In genomic region chr17:24151382-24151781, GRCm38 (mm10) we compare ENCODE assay signal across 8 mouse cellular contexts. TPM values are rescaled to one million over a fixed set of nuclear protein-coding genes. Genes with fewer than 3 reads are reported as not detected.
A peak's percentile ranks its signal among the peaks of the same experiment; 100 is the strongest.
DNase-seq lines count a peak whose midpoint lies in the region; ATAC-seq and TF ChIP-seq lines count a peak whose summit lies in the region.

No protein-coding gene starts in this region.

- no peaks in the 10 kb centered on the region for H3K27me3 ChIP-seq in erythroblast, embryonic 14.5 days (ENCODE audit: control insufficient read depth)
- no peaks in the 10 kb centered on the region for H3K27me3 ChIP-seq in CH12.LX (replicated peaks)
- H3K27me3 ChIP-seq in forebrain, postnatal 0 days (ENCODE audit: insufficient read depth, low read length), result no peaks in the 10 kb centered on the region
- no peaks in the 10 kb centered on the region for H3K27me3 ChIP-seq in liver, embryonic 14.5 days (ENCODE audit: control insufficient read depth, insufficient read depth, low read length)

- H3K27ac ChIP-seq in CH12.LX (ENCODE audit: insufficient read depth, low read depth), result no peak overlapping the region
- no peak overlapping the region for H3K27ac ChIP-seq in forebrain, postnatal 0 days (ENCODE audit: low read depth, low read length)
- no peak overlapping the region; the same call in 1 of the 2 replicates for H3K27ac ChIP-seq in liver, embryonic 14.5 days

- no peak for TF ChIP-seq POLR2A in CH12.LX (IDR thresholded peaks at IDR 0.05; ENCODE audit: low read depth, low read length)

- in situ Hi-C loops in CH12.LX (cut with MboI; ENCODE audit: low pct_ligation_motif_present, low pct_unique_long_range_greater_than_20kb, low sequenced_read_pairs), result no loop called here

- TF ChIP-seq RAD21 in CH12.LX (IDR thresholded peaks at IDR 0.05; ENCODE audit: low read depth, low read length), result no peak

- H3K36me3 ChIP-seq in erythroblast, embryonic 14.5 days (ENCODE audit: control insufficient read depth), result peaks cover 15% of the 10 kb centered on the region
- no peaks in the 10 kb centered on the region for H3K36me3 ChIP-seq in CH12.LX (replicated peaks in 1 of 2; ENCODE audit: control insufficient read depth in 1 of 2, insufficient read depth in 1 of 2, low read length in 1 of 2)
- no peaks in the 10 kb centered on the region for H3K36me3 ChIP-seq in forebrain, postnatal 0 days (ENCODE audit: insufficient read depth)
- H3K36me3 ChIP-seq in liver, embryonic 14.5 days (replicated peaks; ENCODE audit: control insufficient read depth, insufficient read depth, low read depth), result no peaks in the 10 kb centered on the region

- H3K4me2 ChIP-seq in CH12.LX (ENCODE audit: insufficient read depth, low read depth, poor library complexity, severe bottlenecking), result peak overlapping the region; percentile 26
- H3K4me2 ChIP-seq in forebrain, postnatal 0 days (ENCODE audit: low read depth), result peak overlapping the region; percentile 73
- H3K4me2 ChIP-seq in liver, embryonic 14.5 days (ENCODE audit: low read depth), result peak overlapping the region; percentile 84

- no peaks in the 10 kb centered on the region for H3K9me3 ChIP-seq in erythroblast, embryonic 14.5 days (ENCODE audit: control insufficient read depth, low read length)
- H3K9me3 ChIP-seq in CH12.LX (replicated peaks; ENCODE audit: low read length), result no peaks in the 10 kb centered on the region
- no peaks in the 10 kb centered on the region for H3K9me3 ChIP-seq in forebrain, postnatal 0 days (ENCODE audit: low read length)
- no peaks in the 10 kb centered on the region for H3K9me3 ChIP-seq in liver, embryonic 14.5 days (ENCODE audit: control insufficient read depth, low read length)

- dilution Hi-C loops in CH12.LX (cut with MboI; ENCODE audit: extremely low pct_ligation_motif_present, extremely low pct_unique_long_range_greater_than_20kb, low sequenced_read_pairs), result no loop called here

- intact Hi-C loops in left cerebral cortex, postnatal 4 days (cut with DNase I), result no loop called here

- WGBS in forebrain, postnatal 0 days, result 19% methylated on average over 7 of the region's 7 CpGs
- 20% methylated on average over 7 of the region's 7 CpGs for WGBS in liver, embryonic 14.5 days (ENCODE audit: insufficient replicate concordance)

- ATAC-seq in erythroblast, adult 5-6 weeks (replicated peaks; ENCODE audit: low FRiP score, poor library complexity, severe bottlenecking), result no peak
- ATAC-seq in forebrain, postnatal 0 days, result no peak
- ATAC-seq in liver, embryonic 14.5 days (ENCODE audit: insufficient read depth), result no peak
- ATAC-seq in erythroid progenitor cell, adult 5-6 weeks (replicated peaks; ENCODE audit: low FRiP score, poor library complexity, severe bottlenecking), result no peak

- no peak overlapping the region; the same call in 1 of the 2 replicates for H3K9ac ChIP-seq in CH12.LX (ENCODE audit: insufficient read depth, low read depth)
- H3K9ac ChIP-seq in forebrain, postnatal 0 days, result 0 out of 2 replicates have a peak overlapping the region, but pooled peaks have one; percentile 41
- H3K9ac ChIP-seq in liver, embryonic 14.5 days (replicated peaks), result peak overlapping the region; percentile 67

- no peak for TF ChIP-seq CTCF in CH12.LX (conservative IDR thresholded peaks at IDR 0.05 in 1 of 2, IDR thresholded peaks at IDR 0.05 in 1 of 2; ENCODE audit: low read depth in 2 of 2, low read length in 2 of 2)
- no peak for TF ChIP-seq CTCF in forebrain, postnatal 0 days (IDR thresholded peaks at IDR 0.05; ENCODE audit: low read depth)
- no peak for TF ChIP-seq CTCF in liver, embryonic 14.5 days (IDR thresholded peaks at IDR 0.05; ENCODE audit: low read depth)

- no peak for DNase-seq in CH12.LX (ENCODE audit: extremely low read depth)
- DNase-seq in forebrain, postnatal 0 days, result no peak
- DNase-seq in liver, embryonic 14.5 days (ENCODE audit: low read depth in 3 of 3, low spot score in 3 of 3), result no peak
- DNase-seq in adrenal gland, adult 8-10 months, result no peak
- DNase-seq in left cerebral cortex, postnatal 4 days, result no peak

- peaks cover 44% of the 10 kb centered on the region for H3K4me1 ChIP-seq in erythroblast, embryonic 14.5 days (ENCODE audit: control insufficient read depth)
- peaks cover 2 to 20% of the 10 kb centered on the region in 2 experiments; a peak in 2 of 4 replicates for H3K4me1 ChIP-seq in CH12.LX (ENCODE audit: control insufficient read depth in 1 of 2, insufficient read depth in 2 of 2)
- H3K4me1 ChIP-seq in forebrain, postnatal 0 days (ENCODE audit: insufficient read depth), result peaks cover 4% of the 10 kb centered on the region; the same call in 1 of the 2 replicates
- peaks cover 13 to 15% of the 10 kb centered on the region in 2 experiments for H3K4me1 ChIP-seq in liver, embryonic 14.5 days (replicated peaks; ENCODE audit: control insufficient read depth in 2 of 2, insufficient read depth in 2 of 2, low read length in 1 of 2)

- TF ChIP-seq EP300 in CH12.LX (IDR thresholded peaks at IDR 0.05; ENCODE audit: low read length), result no peak
- TF ChIP-seq EP300 in liver, embryonic 14.5 days (IDR thresholded peaks at IDR 0.05; ENCODE audit: low read depth), result no peak

- peak overlapping the region; percentile 67 for H3K4me3 ChIP-seq in erythroblast, embryonic 14.5 days (replicated peaks)
- no peak overlapping the region for H3K4me3 ChIP-seq in CH12.LX (replicated peaks in 1 of 3; ENCODE audit: low read depth in 2 of 3, low read length in 2 of 3, poor library complexity in 1 of 3)
- peak overlapping the region; percentile 32; the same call in 1 of the 2 replicates for H3K4me3 ChIP-seq in forebrain, postnatal 0 days (ENCODE audit: low read depth, low read length)
- H3K4me3 ChIP-seq in liver, embryonic 14.5 days (ENCODE audit: insufficient read depth in 1 of 2, low read depth in 2 of 2, low read length in 2 of 2), result peak overlapping the region; percentile 51 to 62; a peak in 3 of 4 replicates

- no peaks in the 10 kb centered on the region for H3K79me2 ChIP-seq in CH12.LX (replicated peaks; ENCODE audit: control insufficient read depth, extremely low read depth, insufficient read depth, poor library complexity, severe bottlenecking)

RNA-seq across cellular contexts. Expression of gene Pdpk1, which starts 0.7 kb away (rescaled TPM):
- 3.3 and 3.7 TPM in 2 replicates for polyA plus RNA-seq in erythroblast, embryonic 14.5 days (2012)
- 24.0 and 25.7 TPM in 2 replicates for total RNA-seq in erythroblast, adult 5-6 weeks (2015; ENCODE audit: low replicate concordance)
- total RNA-seq in erythroblast, adult 5-6 weeks (2017; ENCODE audit: low replicate concordance), result 24.8 and 30.8 TPM in 2 replicates
- total RNA-seq in CH12.LX (2012; rRNA removed) (15.3 and 15.9 TPM in 2 replicates), CH12.LX (2014; rRNA removed) (16.7 and 17.0 TPM in 2 replicates)
- polyA plus RNA-seq in CH12.LX (2012; ENCODE audit: insufficient read length, low read depth), result 9.6 and 12.2 TPM in 2 replicates
- 50.9 and 55.8 TPM in 2 replicates for total RNA-seq in forebrain, postnatal 0 days (2014; rRNA removed)
- 33.8 and 59.0 TPM in 2 replicates for polyA plus RNA-seq in forebrain, postnatal 0 days (2015; fragmentation: Nextera tagmentation; extraction: Ambion mirVana)
- 8.5 and 9.7 TPM in 2 replicates for polyA plus RNA-seq in liver, embryonic 14.5 days (2012; rRNA removed)
- polyA plus RNA-seq in liver, embryonic 14.5 days (2014; fragmentation: Nextera tagmentation; extraction: Ambion mirVana), result 24.5 and 25.5 TPM in 2 replicates
- 10 to 100 TPM; 46.0 to 63.6 (median 61.9) TPM for total RNA-seq in adrenal gland, adult 8-10 months (2022)
- total RNA-seq in left cerebral cortex, postnatal 4 days (2021), result 10 to 100 TPM; 67.0 to 68.3 TPM
- total RNA-seq in erythroid progenitor cell, adult 5-6 weeks (2015; ENCODE audit: low replicate concordance), result 83.6 and 88.0 TPM in 2 replicates
- 74.5 and 76.8 TPM in 2 replicates for total RNA-seq in erythroid progenitor cell, adult 5-6 weeks (2017; ENCODE audit: low replicate concordance)

RNA-seq across cellular contexts. Expression of gene Amdhd2, which starts 12.2 kb away (rescaled TPM):
- 7.0 and 9.1 TPM in 2 replicates for polyA plus RNA-seq in erythroblast, embryonic 14.5 days (2012)
- total RNA-seq in erythroblast, adult 5-6 weeks (2015; ENCODE audit: low replicate concordance), result 3.3 and 12.5 TPM in 2 replicates
- total RNA-seq in erythroblast, adult 5-6 weeks (2017; ENCODE audit: low replicate concordance), result 11.0 and 15.1 TPM in 2 replicates
- total RNA-seq in CH12.LX (2012; rRNA removed) (0.59 and 0.64 TPM in 2 replicates), CH12.LX (2014; rRNA removed) (not detected in 2 replicates)
- not detected in 2 replicates for polyA plus RNA-seq in CH12.LX (2012; ENCODE audit: insufficient read length, low read depth)
- 37.9 and 47.6 TPM in 2 replicates for total RNA-seq in forebrain, postnatal 0 days (2014; rRNA removed)
- 34.5 and 35.4 TPM in 2 replicates for polyA plus RNA-seq in forebrain, postnatal 0 days (2015; fragmentation: Nextera tagmentation; extraction: Ambion mirVana)
- polyA plus RNA-seq in liver, embryonic 14.5 days (2012; rRNA removed), result 11.6 and 12.7 TPM in 2 replicates
- polyA plus RNA-seq in liver, embryonic 14.5 days (2014; fragmentation: Nextera tagmentation; extraction: Ambion mirVana), result 17.6 and 21.7 TPM in 2 replicates
- total RNA-seq in adrenal gland, adult 8-10 months (2022), result 10 to 100 TPM; 39.3 to 64.9 (median 50.3) TPM
- 10 to 100 TPM; 30.2 to 32.0 TPM for total RNA-seq in left cerebral cortex, postnatal 4 days (2021)
- 10.5 and 20.5 TPM in 2 replicates for total RNA-seq in erythroid progenitor cell, adult 5-6 weeks (2015; ENCODE audit: low replicate concordance)
- 9.8 and 10.7 TPM in 2 replicates for total RNA-seq in erythroid progenitor cell, adult 5-6 weeks (2017; ENCODE audit: low replicate concordance)

RNA-seq across cellular contexts. Expression of gene Atp6v0c, which starts 18.1 kb away (rescaled TPM):
- polyA plus RNA-seq in erythroblast, embryonic 14.5 days (2012), result 65.8 and 80.2 TPM in 2 replicates
- total RNA-seq in erythroblast, adult 5-6 weeks (2015; ENCODE audit: low replicate concordance), result 160 and 166 TPM in 2 replicates
- total RNA-seq in erythroblast, adult 5-6 weeks (2017; ENCODE audit: low replicate concordance), result 53.8 and 97.7 TPM in 2 replicates
- total RNA-seq in CH12.LX (2012; rRNA removed) (79.4 and 83.2 TPM in 2 replicates), CH12.LX (2014; rRNA removed) (41.8 and 49.1 TPM in 2 replicates)
- 317 and 407 TPM in 2 replicates for polyA plus RNA-seq in CH12.LX (2012; ENCODE audit: insufficient read length, low read depth)
- 386 and 489 TPM in 2 replicates for total RNA-seq in forebrain, postnatal 0 days (2014; rRNA removed)
- 1,891 and 2,006 TPM in 2 replicates for polyA plus RNA-seq in forebrain, postnatal 0 days (2015; fragmentation: Nextera tagmentation; extraction: Ambion mirVana)
- polyA plus RNA-seq in liver, embryonic 14.5 days (2012; rRNA removed), result 236 and 271 TPM in 2 replicates
- polyA plus RNA-seq in liver, embryonic 14.5 days (2014; fragmentation: Nextera tagmentation; extraction: Ambion mirVana), result 326 and 346 TPM in 2 replicates
- total RNA-seq in adrenal gland, adult 8-10 months (2022), result 100 to 1,000 TPM; 416 to 520 (median 442) TPM
- total RNA-seq in left cerebral cortex, postnatal 4 days (2021), result 100 to 1,000 TPM; 770 to 834 TPM
- 231 and 265 TPM in 2 replicates for total RNA-seq in erythroid progenitor cell, adult 5-6 weeks (2015; ENCODE audit: low replicate concordance)
- total RNA-seq in erythroid progenitor cell, adult 5-6 weeks (2017; ENCODE audit: low replicate concordance), result 83.8 and 103 TPM in 2 replicates

RNA-seq across cellular contexts. Expression of gene Tbc1d24, which starts 54.0 kb away (rescaled TPM):
- 0.44 and 0.61 TPM in 2 replicates for polyA plus RNA-seq in erythroblast, embryonic 14.5 days (2012)
- 2.3 TPM in 2 replicates for total RNA-seq in erythroblast, adult 5-6 weeks (2015; ENCODE audit: low replicate concordance)
- 0.98 and 1.6 TPM in 2 replicates for total RNA-seq in erythroblast, adult 5-6 weeks (2017; ENCODE audit: low replicate concordance)
- total RNA-seq in CH12.LX (2012; rRNA removed) (4.2 and 4.8 TPM in 2 replicates), CH12.LX (2014; rRNA removed) (3.5 and 4.5 TPM in 2 replicates)
- polyA plus RNA-seq in CH12.LX (2012; ENCODE audit: insufficient read length, low read depth), result 5.8 and 6.6 TPM in 2 replicates
- 94.5 and 113 TPM in 2 replicates for total RNA-seq in forebrain, postnatal 0 days (2014; rRNA removed)
- polyA plus RNA-seq in forebrain, postnatal 0 days (2015; fragmentation: Nextera tagmentation; extraction: Ambion mirVana), result 15.7 and 23.5 TPM in 2 replicates
- polyA plus RNA-seq in liver, embryonic 14.5 days (2012; rRNA removed), result 14.1 TPM in 2 replicates
- polyA plus RNA-seq in liver, embryonic 14.5 days (2014; fragmentation: Nextera tagmentation; extraction: Ambion mirVana), result 4.9 and 5.4 TPM in 2 replicates
- 10 to 100 TPM; 18.8 to 24.3 (median 23.8) TPM for total RNA-seq in adrenal gland, adult 8-10 months (2022)
- 10 to 100 TPM; 82.8 to 91.5 TPM for total RNA-seq in left cerebral cortex, postnatal 4 days (2021)
- total RNA-seq in erythroid progenitor cell, adult 5-6 weeks (2015; ENCODE audit: low replicate concordance), result 3.4 and 5.8 TPM in 2 replicates
- 2.6 and 2.7 TPM in 2 replicates for total RNA-seq in erythroid progenitor cell, adult 5-6 weeks (2017; ENCODE audit: low replicate concordance)

RNA-seq across cellular contexts. Expression of gene Ntn3, which starts 57.9 kb away (rescaled TPM):
- polyA plus RNA-seq in erythroblast, embryonic 14.5 days (2012), result 0.36 and 0.47 TPM in 2 replicates
- total RNA-seq in erythroblast, adult 5-6 weeks (2015; ENCODE audit: low replicate concordance), result not detected in 2 replicates
- not detected in 2 replicates for total RNA-seq in erythroblast, adult 5-6 weeks (2017; ENCODE audit: low replicate concordance)
- total RNA-seq in CH12.LX (2012; rRNA removed) (0.08 TPM in 2 replicates), CH12.LX (2014; rRNA removed) (not detected in 2 replicates)
- polyA plus RNA-seq in CH12.LX (2012; ENCODE audit: insufficient read length, low read depth), result 0.10 TPM in 1 of 2 replicates, not detected in the other
- total RNA-seq in forebrain, postnatal 0 days (2014; rRNA removed), result 18.3 and 19.6 TPM in 2 replicates
- 2.9 and 4.0 TPM in 2 replicates for polyA plus RNA-seq in forebrain, postnatal 0 days (2015; fragmentation: Nextera tagmentation; extraction: Ambion mirVana)
- 0.59 and 0.64 TPM in 2 replicates for polyA plus RNA-seq in liver, embryonic 14.5 days (2012; rRNA removed)
- 0.45 and 0.69 TPM in 2 replicates for polyA plus RNA-seq in liver, embryonic 14.5 days (2014; fragmentation: Nextera tagmentation; extraction: Ambion mirVana)
- total RNA-seq in adrenal gland, adult 8-10 months (2022), result 1 to 10 TPM; 1.7 to 4.2 (median 2.9) TPM
- total RNA-seq in left cerebral cortex, postnatal 4 days (2021), result 10 to 100 TPM; 15.8 to 16.4 TPM
- total RNA-seq in erythroid progenitor cell, adult 5-6 weeks (2015; ENCODE audit: low replicate concordance), result not detected in 2 replicates
- total RNA-seq in erythroid progenitor cell, adult 5-6 weeks (2017; ENCODE audit: low replicate concordance), result not detected in 2 replicates

Comparison
In these comparisons a context has a peak if more than half of its experiments do, and no peak if none do; other contexts are left out.
1. H3K4me3 ChIP-seq: peak in erythroblast, embryonic 14.5 days (single experiment), forebrain, postnatal 0 days (single experiment) and liver, embryonic 14.5 days (2 of 2); none in CH12.LX (0 of 3).
2. H3K4me2 ChIP-seq: peak in every context shown above with its lines; median percentile 84 in liver, embryonic 14.5 days; 73 in forebrain, postnatal 0 days; 26 in CH12.LX.